Mouse (Mus musculus) gastrocnemius, adult 2 months (tissue): Measurements from ENCODE around the gene Lgalsl. TPM values are rescaled to one million over a fixed set of nuclear protein-coding genes. Genes with fewer than 3 reads are reported as not detected.

Source experiments
- DNase-seq: peaks from one replicate; pipeline ENCODE4 v3.0.0; 2022
- H3K27ac ChIP-seq: fragments of 200-600 bp; 2 replicates; pipeline ENCODE4 v1.8.1; 2022; ENCODE audit warnings: mild to moderate bottlenecking
- H3K4me3 ChIP-seq: fragments of 200-600 bp; 2 replicates; pipeline ENCODE4 v1.8.1; 2022; ENCODE audit warnings: mild to moderate bottlenecking, moderate library complexity
- CTCF ChIP-seq: fragments of 200-600 bp; IDR thresholded peaks from 2 replicates; pipeline ENCODE4 v1.8.1; 2022; ENCODE audit warnings: antibody characterized with exemption, mild to moderate bottlenecking, moderate library complexity
- intact Hi-C: fragments of 180-260 bp; cut with DNase I; formaldehyde crosslinking; loops from one replicate; pipeline ENCODE4 v1.15.1; 2025
- total RNA-seq, 2 experiments: library from RNA; stranded (reverse); gene quantifications; 2 replicates each; pipeline ENCODE4 v1.2.3; 2021

Lgalsl gene
- total RNA-seq, 2 experiments from 2014 or later, result 72.0 to 79.2 TPM

DNA sequence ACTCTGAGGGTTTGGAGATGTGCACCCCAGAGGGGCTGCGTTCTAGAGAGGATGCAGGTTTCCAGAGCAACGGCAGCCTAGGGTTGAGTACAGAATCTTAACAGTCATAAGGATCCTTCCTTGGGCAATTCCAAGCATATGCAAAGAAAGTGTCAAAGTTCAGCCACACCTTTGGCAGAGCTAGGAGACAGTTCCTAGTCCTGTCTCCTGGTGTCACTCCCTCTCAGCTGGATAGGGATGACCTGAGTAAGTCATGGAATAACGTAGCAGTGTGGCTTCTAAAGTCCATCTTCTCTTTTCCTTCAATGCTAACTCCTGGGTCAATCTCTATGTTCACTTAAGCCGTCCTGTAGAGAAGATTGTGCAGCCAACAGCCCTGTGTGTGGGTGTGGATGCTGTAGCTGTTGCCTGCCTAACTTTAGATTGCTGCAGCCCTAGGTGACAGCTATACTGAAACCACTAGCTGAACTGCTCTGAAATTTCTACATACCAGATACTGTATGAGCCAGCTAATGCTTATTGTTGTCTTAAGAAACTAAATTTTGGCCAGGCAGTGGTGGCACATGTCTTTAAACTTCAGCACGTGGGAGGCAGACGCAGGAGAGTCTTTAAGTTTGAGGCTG is 16.8 kb downstream of the Lgalsl start:
- intact Hi-C loops, result no loop called here
- no peak for TF ChIP-seq CTCF
- H3K27ac ChIP-seq, result no peak overlapping the region
- DNase-seq, result no peak
- H3K4me3 ChIP-seq, result no peak overlapping the region

DNA sequence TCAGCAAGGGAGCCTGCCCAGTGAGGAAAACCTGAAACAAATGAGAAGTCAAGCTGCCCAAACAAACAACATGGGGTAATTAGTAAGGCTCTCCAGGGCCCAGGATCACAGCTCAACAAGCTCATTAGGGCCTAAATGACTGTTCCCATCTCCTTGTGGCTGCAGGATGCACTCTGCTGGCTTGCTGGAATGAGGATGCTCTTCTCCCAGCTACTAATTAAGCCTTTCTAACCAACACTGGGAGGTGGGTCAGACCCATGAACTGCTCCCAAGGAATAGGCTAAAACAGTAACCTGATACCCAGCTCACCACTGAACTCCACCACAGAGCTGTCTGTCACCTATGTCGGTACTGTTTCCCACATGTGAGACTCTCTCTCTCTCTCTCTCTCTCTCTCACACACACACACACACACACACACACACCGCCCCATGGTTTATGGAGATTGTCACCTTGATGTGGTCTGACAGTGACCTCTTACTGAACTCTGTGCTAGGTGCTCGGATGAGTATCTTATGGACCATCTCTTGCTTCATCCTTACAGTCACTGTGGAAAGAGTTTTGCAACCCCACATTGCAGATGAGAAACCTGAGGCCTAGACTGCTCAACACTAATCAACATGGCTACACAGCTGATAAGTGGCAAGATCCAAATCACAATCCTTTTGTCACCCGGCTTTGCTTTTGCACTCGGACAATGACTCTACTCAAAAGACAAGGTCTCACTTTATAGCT is 18.5 kb downstream of the Lgalsl start:
- no peak for TF ChIP-seq CTCF
- H3K4me3 ChIP-seq, result no peak overlapping the region
- intact Hi-C loops, result no loop called here
- no peak for DNase-seq
- H3K27ac ChIP-seq, result no peak overlapping the region

DNA sequence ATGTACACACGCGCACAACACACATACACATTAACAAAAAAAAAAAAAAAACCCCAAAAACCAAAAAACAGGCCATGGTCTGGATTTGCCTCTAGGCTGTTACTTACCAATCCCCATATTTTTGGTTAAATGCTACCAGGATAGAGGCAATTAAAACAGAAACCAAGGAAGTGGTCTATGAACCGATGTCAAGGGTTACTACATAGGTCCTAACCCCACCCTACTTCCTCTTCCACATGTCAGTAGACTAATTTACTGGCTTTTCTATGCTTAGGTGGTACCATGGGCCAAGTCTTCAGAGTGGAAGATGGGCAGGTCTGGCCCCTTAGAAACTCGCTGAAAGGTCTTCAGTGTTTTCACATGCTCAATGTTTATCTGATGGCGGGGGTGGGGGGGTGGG is 24.2 kb downstream of the Lgalsl start:
- intact Hi-C loops, result no loop called here
- TF ChIP-seq CTCF, result no peak

DNA sequence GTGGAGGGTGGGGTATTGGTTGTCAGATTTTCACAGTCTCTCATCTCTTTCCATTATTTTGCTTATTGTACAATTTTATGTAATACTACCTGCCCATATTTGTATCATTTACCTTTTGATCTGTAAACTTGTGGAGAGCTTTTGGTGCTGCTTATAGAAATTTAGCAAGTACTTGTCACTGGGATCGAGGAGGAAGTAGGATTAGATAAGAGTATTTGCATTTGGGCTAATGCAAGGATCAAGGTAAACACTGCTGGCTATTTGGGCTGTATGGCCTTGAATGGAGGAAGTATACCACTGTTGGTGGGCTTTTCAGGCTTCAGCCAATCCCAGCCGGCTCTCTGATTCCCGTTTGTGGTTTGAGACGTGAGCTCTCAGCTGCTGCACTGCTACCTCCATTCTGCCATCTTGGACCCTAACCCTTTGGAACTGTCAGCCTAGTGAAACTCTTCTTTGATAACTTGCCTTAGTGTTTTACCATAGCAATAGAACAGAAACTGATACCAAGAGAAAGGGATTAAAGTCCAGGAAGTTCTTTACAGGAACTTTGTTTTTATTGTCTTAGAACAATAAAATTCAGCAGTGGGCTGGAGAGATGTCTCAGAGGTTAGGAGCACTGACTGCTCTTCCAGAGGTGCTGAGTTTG is 25.1 kb downstream of the Lgalsl start:
- intact Hi-C loops, result no loop called here
- TF ChIP-seq CTCF, result no peak
- no peak overlapping the region for H3K4me3 ChIP-seq
- no peak overlapping the region for H3K27ac ChIP-seq
- no peak for DNase-seq

More for the DNA sequence above, 24.2 kb downstream of the Lgalsl start:
- H3K4me3 ChIP-seq, result no peak overlapping the region
- DNase-seq, result no peak
- no peak overlapping the region for H3K27ac ChIP-seq

DNA sequence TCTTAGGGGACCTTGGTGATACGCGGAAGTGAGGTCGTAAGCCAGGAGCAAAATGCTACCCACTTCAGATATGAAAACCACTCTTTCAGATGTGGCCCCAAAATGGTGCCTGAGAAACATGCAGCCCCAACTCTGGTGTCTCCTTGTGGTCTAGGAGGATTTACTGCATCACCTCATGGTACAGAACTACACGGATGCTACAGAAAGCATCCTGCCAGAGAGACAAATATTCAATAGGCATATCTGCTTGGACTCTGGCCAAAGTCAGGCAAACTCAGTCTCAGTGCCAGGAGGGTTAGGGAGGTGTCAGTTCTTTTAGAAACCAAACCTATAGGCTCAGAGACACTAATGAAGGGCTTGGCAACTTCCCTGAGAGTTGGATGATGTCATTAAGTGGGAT is 26.4 kb downstream of the Lgalsl start:
- intact Hi-C loops, result no loop called here
- no peak for TF ChIP-seq CTCF
- Histone ChIP-seq H3K27ac (no peak overlapping the region), H3K4me3 (no peak overlapping the region)
- DNase-seq, result no peak

DNA sequence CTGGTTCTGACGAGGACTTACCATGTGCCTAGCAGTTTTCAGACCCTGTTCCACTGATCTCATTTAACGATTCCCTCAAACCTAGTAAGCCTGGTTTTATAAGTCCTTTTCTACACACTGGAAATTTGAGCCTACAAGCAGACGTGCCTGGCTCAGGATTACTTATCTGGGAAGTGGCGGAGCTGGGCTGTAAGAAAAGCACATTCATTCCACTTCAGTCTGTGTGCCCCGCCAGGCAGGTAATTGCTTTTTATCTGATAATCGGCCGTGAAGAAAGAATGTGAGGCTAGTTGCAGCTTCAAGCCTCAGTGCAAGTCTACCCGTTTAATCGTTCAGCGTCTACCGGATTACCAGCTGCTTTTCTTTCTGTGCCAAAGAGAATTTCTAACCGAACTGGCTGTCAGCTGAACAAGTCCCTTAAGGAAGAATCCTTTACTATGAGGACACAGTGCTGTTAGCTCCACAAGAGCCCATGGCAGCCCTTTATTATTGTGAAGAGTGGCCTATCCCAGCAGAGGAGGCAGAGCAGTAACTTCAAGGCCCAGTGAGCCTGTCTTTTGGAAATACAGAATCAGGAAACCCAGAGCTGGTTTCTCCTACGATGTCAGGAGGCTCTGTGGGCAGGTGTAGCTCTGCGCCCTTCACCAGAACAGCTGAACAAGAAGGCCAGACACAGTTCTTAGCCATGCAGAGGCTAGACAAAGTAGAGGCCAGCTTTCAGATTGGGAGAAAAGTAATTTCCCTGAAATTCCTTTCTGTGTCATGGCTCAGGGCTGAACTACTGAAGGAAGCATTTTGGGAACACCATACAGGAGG is 30.4 kb downstream of the Lgalsl start:
- peak overlapping the region; percentile 41 for H3K4me3 ChIP-seq
- no peak for TF ChIP-seq CTCF
- no peak for DNase-seq
- H3K27ac ChIP-seq, result no peak overlapping the region
- intact Hi-C loops, result no loop called here

DNA sequence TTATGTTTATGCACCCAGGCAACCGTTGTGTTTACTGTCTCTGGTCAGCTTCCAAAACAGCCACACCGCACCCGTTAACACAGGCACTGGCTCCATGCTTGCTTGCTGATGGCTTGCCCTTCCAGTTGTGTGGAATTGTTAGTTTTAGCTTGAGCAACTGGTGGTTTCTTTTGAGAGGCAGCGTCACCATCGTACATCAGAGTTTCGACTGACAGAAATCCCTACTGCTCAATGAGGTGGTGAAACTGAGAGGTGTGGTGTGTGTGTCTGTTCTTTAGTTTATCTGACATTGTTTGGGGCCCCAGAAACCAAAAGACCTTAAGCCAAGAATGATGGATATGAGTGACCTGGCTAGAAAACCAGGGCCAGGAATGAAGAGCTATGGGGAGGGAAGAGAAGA is 33.0 kb downstream of the Lgalsl start:
- no peak for TF ChIP-seq CTCF
- intact Hi-C loops, result no loop called here
- H3K4me3 ChIP-seq, result no peak overlapping the region
- DNase-seq, result no peak
- no peak overlapping the region for H3K27ac ChIP-seq

DNA sequence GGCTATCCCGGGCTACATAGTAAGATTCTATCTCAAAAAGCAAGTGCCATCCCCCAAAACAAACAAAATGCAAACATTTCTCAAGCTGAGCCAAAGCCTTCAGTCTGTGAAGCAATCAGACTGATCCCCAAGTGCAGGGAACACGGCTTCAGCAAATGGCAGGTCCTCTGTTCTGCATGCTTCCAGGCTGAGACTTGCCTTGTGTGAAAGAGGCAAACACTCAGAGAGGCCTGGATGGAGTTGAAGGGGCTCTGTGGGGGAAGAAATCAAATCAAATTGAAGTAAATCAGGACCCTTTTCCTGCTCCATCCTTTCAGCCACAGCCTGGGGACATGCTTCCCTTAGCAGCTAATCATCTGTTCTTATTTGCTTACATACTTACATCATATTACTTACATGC is 35.4 kb downstream of the Lgalsl start:
- no peak for DNase-seq
- TF ChIP-seq CTCF, result no peak
- H3K4me3 ChIP-seq, result no peak overlapping the region
- H3K27ac ChIP-seq, result no peak overlapping the region
- intact Hi-C loops, result no loop called here

DNA sequence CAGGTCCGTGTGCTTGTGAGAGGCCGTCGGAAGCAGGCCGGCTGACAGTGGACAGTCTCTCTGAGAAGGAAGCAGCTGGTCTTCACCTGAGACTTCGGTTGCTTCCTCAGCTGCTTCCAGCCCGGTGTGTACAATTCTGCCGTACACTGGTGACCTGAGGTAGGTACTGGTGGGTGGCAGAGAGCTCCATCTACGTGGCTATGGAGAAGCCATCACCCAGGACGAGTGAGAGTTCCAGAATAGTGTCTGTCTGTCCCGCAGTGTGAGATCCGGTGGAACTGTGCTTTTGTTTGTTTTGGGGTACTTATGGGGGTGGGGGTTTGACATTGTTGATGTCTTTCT is 36.0 kb downstream of the Lgalsl start:
- Histone ChIP-seq H3K27ac (no peak overlapping the region), H3K4me3 (no peak overlapping the region)
- no peak for TF ChIP-seq CTCF
- intact Hi-C loops, result loop anchor here (1.0 kb wide), 3 partner anchors 95 to 383 kb away; no protein-coding TSS in a partner anchor
- DNase-seq, result no peak

DNA sequence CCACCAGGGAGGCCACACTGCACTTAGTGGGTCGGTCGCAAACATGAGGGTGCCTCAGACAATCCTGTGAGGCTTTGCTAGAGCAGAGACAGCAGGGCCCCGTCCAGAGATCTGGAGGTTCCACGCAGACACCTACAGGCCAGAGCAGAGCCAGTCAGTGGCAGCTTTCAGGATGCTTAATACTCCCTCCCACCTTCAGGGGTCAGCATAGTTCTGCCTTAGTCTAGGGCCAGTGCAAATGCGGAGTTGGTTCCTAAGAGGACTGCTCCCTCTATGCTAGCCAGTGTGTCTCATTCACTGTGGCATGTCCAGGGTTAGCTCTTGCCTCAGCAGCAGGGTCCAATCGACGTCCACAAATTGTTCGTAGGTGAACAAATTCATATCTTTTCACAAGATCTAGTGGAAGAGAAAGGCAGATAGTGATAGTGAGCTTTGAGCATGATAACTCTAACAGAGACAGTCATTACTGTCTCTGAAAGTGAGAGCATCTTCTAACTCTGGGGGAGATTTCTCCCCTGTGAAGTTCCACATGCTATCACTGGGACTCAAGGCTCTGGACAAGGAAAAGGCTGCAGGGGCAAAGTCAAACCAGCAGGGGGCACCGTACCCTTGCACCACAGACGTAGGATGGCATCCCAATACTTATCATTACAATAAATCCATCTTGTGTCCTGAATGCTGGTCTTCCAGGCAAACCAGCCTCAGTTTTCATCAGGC is 36.5 kb downstream of the Lgalsl start:
- intact Hi-C loops, result loop anchor here (1.0 kb wide), 3 partner anchors 96 to 384 kb away; no protein-coding TSS in a partner anchor
- peak; percentile 84 for DNase-seq
- TF ChIP-seq CTCF, result peak; percentile 83
- no peak overlapping the region for H3K4me3 ChIP-seq
- no peak overlapping the region for H3K27ac ChIP-seq

DNA sequence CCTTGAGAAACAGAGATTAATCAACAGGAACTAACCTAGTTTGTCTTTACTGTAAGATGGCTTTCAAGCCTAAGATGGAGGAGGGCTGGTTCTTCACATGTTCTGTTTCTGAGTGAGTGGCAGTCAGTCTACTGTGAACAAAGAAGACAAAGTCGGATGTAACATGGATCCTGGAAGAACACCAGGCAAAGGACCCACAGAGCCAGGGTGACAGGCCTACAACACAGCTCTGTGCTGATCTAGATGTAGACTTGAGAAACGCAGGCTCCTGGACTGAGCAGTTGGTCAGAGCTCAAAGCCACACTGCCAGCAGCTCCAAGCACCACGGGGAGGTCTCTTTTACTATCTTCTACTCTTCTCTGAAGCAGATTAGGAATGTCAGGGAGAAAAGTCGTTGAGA is 37.2 kb downstream of the Lgalsl start:
- DNase-seq, result no peak
- no peak overlapping the region for H3K27ac ChIP-seq
- no peak overlapping the region for H3K4me3 ChIP-seq
- TF ChIP-seq CTCF, result no peak
- intact Hi-C loops, result loop anchor here (1.0 kb wide), 3 partner anchors 97 to 385 kb away; no protein-coding TSS in a partner anchor

DNA sequence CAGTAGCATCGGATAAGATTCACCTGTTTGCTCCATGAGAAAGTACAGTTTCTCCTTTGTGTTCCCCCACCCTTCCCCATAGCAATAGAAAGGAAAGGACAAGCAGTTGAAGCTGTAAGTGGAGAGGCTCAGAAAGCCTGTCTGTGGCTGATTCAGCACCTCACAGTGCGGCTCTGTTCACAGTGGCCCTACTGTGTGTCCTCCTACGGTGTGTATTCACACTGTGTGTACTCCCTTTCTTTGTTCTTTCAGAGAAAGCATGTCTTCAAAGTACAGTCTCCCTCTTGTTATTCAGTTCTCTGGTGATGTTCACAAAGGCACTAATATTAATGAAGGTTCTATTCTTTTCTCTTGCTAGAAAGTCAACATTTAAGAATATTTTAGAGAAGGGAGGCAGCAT is 38.2 kb downstream of the Lgalsl start:
- no peak for TF ChIP-seq CTCF
- no peak for DNase-seq
- intact Hi-C loops, result no loop called here

More for the DNA sequence above, 38.2 kb downstream of the Lgalsl start:
- no peak overlapping the region for H3K4me3 ChIP-seq
- no peak overlapping the region for H3K27ac ChIP-seq
